Mouse (Mus musculus): ENCODE measurements around the gene 4930548H24Rik. TPM values are rescaled to one million over a fixed set of nuclear protein-coding genes. Genes with fewer than 3 reads are reported as not detected.

Gene 4930548H24Rik
- polyA plus RNA-seq, 3 experiments from 2014 or later = 0.28 TPM; not detected in 2

Other genes starting within 250 kb of the 4930548H24Rik start
- 100 to 1,000 TPM in 1 of 3 experiments, 10 to 100 TPM in 2; 84.6 to 104 (median 84.9) TPM for gene Nrbp1, start 244.9 kb upstream of the 4930548H24Rik start, polyA plus RNA-seq (2017; shearing (Covaris generic))
- gene Gm9970, start 244.5 kb upstream of the 4930548H24Rik start, polyA plus RNA-seq (2017; shearing (Covaris generic)) = not detected
- 10 to 100 TPM; 25.8 to 27.7 (median 26.9) TPM for gene Krtcap3, start 234.0 kb upstream of the 4930548H24Rik start, polyA plus RNA-seq (2017; shearing (Covaris generic))
- 1 to 10 TPM; 3.3 to 4.4 (median 4.3) TPM for gene Ift172, start 194.6 kb upstream of the 4930548H24Rik start, polyA plus RNA-seq (2017; shearing (Covaris generic))
- not detected for gene Fndc4, start 189.7 kb upstream of the 4930548H24Rik start, polyA plus RNA-seq (2017; shearing (Covaris generic))
- gene Gckr, start 188.3 kb upstream of the 4930548H24Rik start, polyA plus RNA-seq (2017; shearing (Covaris generic)) = under 1 TPM in 2 of 3 experiments, not detected in 1; 0.15 to 0.48 TPM
- 10 to 100 TPM; 24.3 to 48.9 (median 45.0) TPM for gene Zfp512, start 33.3 kb upstream of the 4930548H24Rik start, polyA plus RNA-seq (2017; shearing (Covaris generic))
- gene Gpn1, start 9.0 kb downstream of the 4930548H24Rik start, polyA plus RNA-seq (2017; shearing (Covaris generic)) = 10 to 100 TPM; 47.7 to 62.6 (median 49.7) TPM
- 10 to 100 TPM; 27.4 to 28.4 (median 28.0) TPM for gene Slc4a1ap, start 41.3 kb downstream of the 4930548H24Rik start, polyA plus RNA-seq (2017; shearing (Covaris generic))
- gene Supt7l, start 42.1 kb downstream of the 4930548H24Rik start, polyA plus RNA-seq (2017; shearing (Covaris generic)) = 10 to 100 TPM; 17.1 to 23.1 (median 18.4) TPM
- 100 to 1,000 TPM; 243 to 476 (median 332) TPM for gene Mrpl33, start 111.2 kb downstream of the 4930548H24Rik start, polyA plus RNA-seq (2017; shearing (Covaris generic))
- gene Rbks, start 211.9 kb downstream of the 4930548H24Rik start, polyA plus RNA-seq (2017; shearing (Covaris generic)) = 10 to 100 TPM in 2 of 3 experiments, 1 to 10 TPM in 1; 7.6 to 17.4 (median 13.0) TPM
- gene Babam2, start 211.9 kb downstream of the 4930548H24Rik start, polyA plus RNA-seq (2017; shearing (Covaris generic)) = 100 to 1,000 TPM in 2 of 3 experiments, 10 to 100 TPM in 1; 83.9 to 117 (median 107) TPM

All from inflammation-experienced regulatory T-cells, adult 6 months (primary cell).